Mouse (Mus musculus) heart, embryonic 15.5 days (tissue): ENCODE data around the gene Fam118b. TPM values are rescaled to one million over a fixed set of nuclear protein-coding genes. Genes with fewer than 3 reads are reported as not detected.

Experiments used
- polyA plus RNA-seq: library from polyadenylated mRNA; unstranded; fragments of >200 nt; fragmentation: Nextera tagmentation; extraction: Ambion mirVana; gene quantifications from 2 replicates; pipeline ENCODE4 v1.2.1, GENCODE M21; 2015

Gene Fam118b
- polyA plus RNA-seq, 1 experiment from 2014 or later: 23.2 TPM

Other genes with a start within 250 kb of the Fam118b start
- gene St3gal4, start 148.5 kb downstream of the Fam118b start, polyA plus RNA-seq: 22.3 and 23.0 TPM in 2 replicates
- gene Dcps, start 91.7 kb downstream of the Fam118b start, polyA plus RNA-seq: 54.6 and 63.0 TPM in 2 replicates
- gene Srpr, start 67.6 kb downstream of the Fam118b start, polyA plus RNA-seq: 89.5 and 96.8 TPM in 2 replicates
- 7.6 and 9.8 TPM in 2 replicates for gene Tirap, start 67.5 kb downstream of the Fam118b start, polyA plus RNA-seq
- gene Foxred1, start 56.8 kb downstream of the Fam118b start, polyA plus RNA-seq: 65.8 and 67.0 TPM in 2 replicates
- gene Rpusd4, start 60 bp upstream of the Fam118b start, polyA plus RNA-seq: 20.2 and 23.4 TPM in 2 replicates
- 6.8 and 7.5 TPM in 2 replicates for gene Cdon, start 153.3 kb upstream of the Fam118b start, polyA plus RNA-seq